Mouse (Mus musculus) activated CD4-positive, CD25-positive, alpha-beta regulatory T cell, adult 4 months (primary cell): ENCODE data around the gene Mia. TPM values are rescaled to one million over a fixed set of nuclear protein-coding genes. Genes with fewer than 3 reads are reported as not detected.

Source experiments
- ATAC-seq: one replicate; pipeline ENCODE4 v1.8.0; 2017
- polyA plus RNA-seq, 2 experiments: library from polyadenylated mRNA; unstranded; fragments of 100-300 nt; shearing (Covaris generic); gene quantifications; one replicate each; pipeline ENCODE4 v1.2.1; 2017

Mia gene
- polyA plus RNA-seq, 2 experiments from 2014 or later: 0.34 TPM; not detected in 1

DNA sequence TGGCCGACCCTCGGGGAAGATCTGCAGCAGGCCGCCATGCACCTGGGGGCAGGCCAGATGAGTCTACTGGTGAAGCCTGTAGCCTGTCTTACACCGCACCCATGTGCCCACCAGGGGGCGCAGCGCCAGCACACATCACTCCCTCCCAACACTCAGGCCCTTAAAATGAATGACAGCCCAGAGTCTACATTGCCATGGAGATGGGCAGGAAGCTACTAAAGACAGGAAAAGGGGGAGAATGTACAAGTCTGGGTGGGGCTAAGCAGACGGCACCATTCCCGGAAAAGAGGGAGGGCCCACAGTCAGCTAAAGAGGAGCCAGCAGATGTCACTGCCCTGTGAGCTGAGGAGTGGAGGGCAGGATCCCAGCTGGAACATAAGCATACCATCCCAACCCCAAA, 21.1 kb downstream of the Mia start:
- ATAC-seq: peak; percentile 90

DNA sequence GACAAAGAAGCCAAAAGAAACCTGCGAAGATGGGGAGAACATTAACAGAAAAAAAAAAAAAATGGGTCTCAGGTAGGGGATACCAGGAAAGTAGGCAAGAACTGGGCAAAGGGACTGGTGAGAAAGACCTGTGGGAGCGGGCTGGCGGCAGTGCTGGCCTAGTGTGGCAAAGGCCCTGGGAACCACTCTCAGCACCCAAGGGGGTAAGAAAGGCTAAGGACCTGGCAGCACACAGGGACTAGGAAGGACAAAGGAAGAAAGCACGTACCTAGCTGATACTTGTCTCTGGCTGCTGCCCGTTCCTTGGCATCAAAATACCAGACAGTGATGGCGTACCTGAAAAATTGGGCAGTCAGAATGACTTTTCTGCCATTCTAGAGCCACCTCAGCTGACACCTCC, 21.7 kb downstream of the Mia start:
- ATAC-seq: no peak

GRCm38 (mm10) chr7:27158171-27158570, 22.8 kb downstream of the Mia start:
- ATAC-seq: no peak

- ATAC-seq: no peak
These were observed 25.0 kb downstream of the Mia start for GRCm38 (mm10) chr7:27156005-27156404.

GRCm38 (mm10) chr7:27153205-27153764, 27.7 kb downstream of the Mia start, which contains the start of gene Cyp2t4:
TSS of gene Cyp2t4 (plus strand) at chr7:27153714.
- ATAC-seq: no peak

GRCm38 (mm10) chr7:27136410-27136996, 44.5 kb downstream of the Mia start:
- no peak for ATAC-seq

GRCm38 (mm10) chr7:27133757-27134156, 47.2 kb downstream of the Mia start:
- ATAC-seq: no peak

GRCm38 (mm10) chr7:27133156-27133555, 47.8 kb downstream of the Mia start:
- no peak for ATAC-seq

- ATAC-seq: no peak
These were observed 48.4 kb downstream of the Mia start for GRCm38 (mm10) chr7:27132588-27132987.

DNA sequence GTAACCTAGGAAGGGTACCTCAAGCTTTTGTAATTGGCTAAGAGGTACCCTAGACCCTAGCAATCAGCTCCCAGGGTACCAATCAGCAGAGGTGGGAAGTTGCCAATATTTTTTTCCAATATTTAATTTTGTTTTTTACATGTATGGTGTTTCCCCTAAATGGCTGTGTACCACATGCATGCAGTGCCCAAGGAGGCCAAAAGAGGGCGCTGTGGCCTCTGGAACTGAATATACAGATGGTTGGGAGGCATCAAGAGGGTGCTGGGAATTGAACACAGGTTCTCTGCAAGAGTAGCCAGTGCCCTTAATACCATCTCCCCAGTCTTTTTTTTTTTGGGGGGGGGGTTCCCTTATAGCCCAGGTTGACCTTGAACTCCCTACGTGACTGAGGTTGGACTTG, 49.6 kb downstream of the Mia start:
- ATAC-seq: no peak

DNA sequence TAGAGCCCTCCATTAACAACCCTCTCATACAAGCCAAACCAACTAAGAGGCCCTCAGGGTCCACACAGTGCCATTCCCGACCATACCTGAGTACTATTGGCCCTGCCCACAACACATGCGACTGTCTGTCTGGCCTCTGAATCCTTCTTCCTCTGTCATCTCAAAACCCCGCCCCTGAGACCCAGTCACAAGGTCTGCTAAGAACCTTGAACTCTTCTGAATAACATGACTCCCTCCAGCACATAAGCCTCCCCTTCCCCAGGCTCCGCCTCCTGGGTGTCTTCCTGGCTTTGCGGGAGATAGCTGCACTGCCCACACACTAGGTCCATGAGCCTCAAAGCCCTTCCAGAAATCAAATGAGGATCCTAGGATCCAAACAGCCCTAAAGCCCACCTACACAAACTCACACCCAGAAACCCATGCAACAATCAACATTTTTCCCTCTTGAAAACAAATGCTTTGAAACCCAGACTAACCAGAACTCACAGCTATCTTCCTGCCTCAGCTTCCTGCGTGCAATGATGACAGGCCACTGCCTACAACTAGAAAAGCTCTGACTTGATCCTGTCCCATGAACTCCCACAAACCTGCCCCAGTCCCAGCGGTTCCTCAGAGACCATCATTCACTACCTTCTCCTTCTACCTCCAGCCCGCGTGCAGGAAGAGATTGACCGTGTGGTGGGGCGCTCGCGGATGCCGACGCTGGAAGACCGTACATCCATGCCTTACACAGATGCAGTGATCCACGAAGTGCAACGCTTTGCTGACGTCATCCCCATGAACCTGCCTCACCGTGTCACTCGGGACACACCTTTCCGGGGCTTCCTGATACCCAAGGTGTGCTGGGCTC, 50.2 kb downstream of the Mia start:
- no peak for ATAC-seq

DNA sequence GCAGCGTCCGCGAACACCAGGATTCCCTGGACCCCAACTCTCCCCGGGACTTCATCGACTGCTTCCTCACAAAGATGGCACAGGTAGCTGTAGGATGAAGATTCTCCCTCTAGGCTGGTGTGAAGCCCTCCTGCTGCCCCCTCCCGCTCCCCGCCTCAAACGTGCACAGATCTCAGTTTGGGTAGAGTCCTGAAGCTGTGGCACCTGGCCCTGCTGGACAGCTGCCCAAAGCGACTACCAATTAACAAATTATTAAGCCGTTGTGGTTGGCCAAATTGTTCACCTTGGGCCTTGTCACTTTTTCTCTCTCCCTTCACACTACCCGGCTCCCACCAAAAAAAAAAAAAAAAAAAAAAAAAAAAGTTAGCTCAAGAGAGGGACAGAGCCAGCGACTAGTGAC, 51.1 kb downstream of the Mia start:
- ATAC-seq: no peak

Other genes with a start within 250 kb of the Mia start
- gene Cyp2a22, start 241.8 kb downstream of the Mia start, polyA plus RNA-seq: not detected
- not detected for gene Cyp2a12, start 152.1 kb downstream of the Mia start, polyA plus RNA-seq
- gene Cyp2f2, start 61.2 kb downstream of the Mia start, polyA plus RNA-seq: not detected
- under 1 TPM in 1 of 2 experiments, not detected in 1; 0.41 TPM for gene Cyp2t4, start 27.4 kb downstream of the Mia start, polyA plus RNA-seq
- gene Egln2, start 14.4 kb downstream of the Mia start, polyA plus RNA-seq: 10 to 100 TPM; 12.4 to 14.3 TPM
- 100 to 1,000 TPM; 126 to 166 TPM for gene Rab4b, start 2.3 kb downstream of the Mia start, polyA plus RNA-seq
- gene Gm21983, start 71 bp downstream of the Mia start, polyA plus RNA-seq: under 1 TPM in 1 of 2 experiments, not detected in 1; 0.52 TPM
- 1 to 10 TPM; 4.2 to 4.5 TPM for gene BC024978, start 14.6 kb upstream of the Mia start, polyA plus RNA-seq
- gene Snrpa, start 15.1 kb upstream of the Mia start, polyA plus RNA-seq: 100 to 1,000 TPM in 1 of 2 experiments, 10 to 100 TPM in 1; 74.6 to 109 TPM
- 1 to 10 TPM; 1.3 to 1.5 TPM for gene Itpkc, start 47.5 kb upstream of the Mia start, polyA plus RNA-seq
- gene Coq8b, start 51.9 kb upstream of the Mia start, polyA plus RNA-seq: 10 to 100 TPM in 1 of 2 experiments, 1 to 10 TPM in 1; 6.3 to 12.5 TPM
- gene Numbl, start 77.3 kb upstream of the Mia start, polyA plus RNA-seq: not detected
- 1 to 10 TPM in 1 of 2 experiments, under 1 TPM in 1; 0.94 to 1.3 TPM for gene Ltbp4, start 156.5 kb upstream of the Mia start, polyA plus RNA-seq
- gene Shkbp1, start 174.9 kb upstream of the Mia start, polyA plus RNA-seq: 10 to 100 TPM; 48.9 to 66.0 TPM
- 1 to 10 TPM; 1.4 to 3.3 TPM for gene Gm20479, start 176.3 kb upstream of the Mia start, polyA plus RNA-seq